Mouse (Mus musculus) stomach, embryonic 16.5 days (tissue): Measurements from ENCODE around the gene Ntn1. TPM values are rescaled to one million over a fixed set of nuclear protein-coding genes. Genes with fewer than 3 reads are reported as not detected.
A peak's percentile ranks its signal among the peaks of the same experiment; 100 is the strongest.

ENCODE experiments used
- ATAC-seq: fragments of 200-750 bp; cut with Nextera tagmentation; 2 replicates; pipeline ENCODE4 v1.8.0; 2017; ENCODE audit warnings: moderate number of reproducible peaks, moderate TSS enrichment; ENCODE audit not compliant: insufficient read depth, low FRiP score
- H3K27ac ChIP-seq: fragments of 300-500 bp; sonication (generic); 2 replicates; pipeline ENCODE4 v1.5.1; 2014; ENCODE audit warnings: low read length
- H3K27me3 ChIP-seq: fragments of 300-500 bp; sonication (generic); 2 replicates; pipeline ENCODE4 v1.6.1; 2014; ENCODE audit warnings: low read length, control low read depth, mixed read lengths; ENCODE audit not compliant: control insufficient read depth, insufficient read depth
- H3K36me3 ChIP-seq: fragments of 300-500 bp; sonication (generic); 2 replicates; pipeline ENCODE4 v1.6.1; 2014; ENCODE audit warnings: low read length; ENCODE audit not compliant: control insufficient read depth, insufficient read depth
- H3K4me1 ChIP-seq: fragments of 300-500 bp; sonication (generic); 2 replicates; pipeline ENCODE4 v1.6.1; 2014; ENCODE audit warnings: low read length, control low read depth, mixed read lengths; ENCODE audit not compliant: control insufficient read depth, insufficient read depth
- H3K4me2 ChIP-seq: fragments of 300-500 bp; sonication (generic); 2 replicates; pipeline ENCODE4 v1.6.1; 2014; ENCODE audit warnings: low read depth, low read length, mixed read lengths
- H3K4me3 ChIP-seq: fragments of 300-500 bp; sonication (generic); replicated peaks from 2 replicates; pipeline ENCODE4 v1.5.1; 2014; ENCODE audit warnings: mild to moderate bottlenecking, low read length
- H3K9ac ChIP-seq: fragments of 300-500 bp; sonication (generic); 2 replicates; pipeline ENCODE4 v1.6.1; 2014; ENCODE audit warnings: low read length
- H3K9me3 ChIP-seq: fragments of 300-500 bp; sonication (generic); replicated peaks from 2 replicates; pipeline ENCODE4 v1.6.1; 2016; ENCODE audit warnings: low read length, control low read depth; ENCODE audit not compliant: control insufficient read depth
- WGBS: fragments of 180-500 bp; shearing (Covaris S2); extraction: QIAGEN DNeasy Blood & Tissue Kit; methylation state at CpG from one replicate; pipeline ENCODE4 v1.1.7; 2014; 5-methylcytosine and 5-hydroxymethylcytosine counted together
- polyA plus RNA-seq: library from polyadenylated mRNA; unstranded; fragments of >200 nt; fragmentation: Nextera tagmentation; extraction: Ambion mirVana; gene quantifications from 2 replicates; pipeline ENCODE4 v1.2.1, GENCODE M21; 2015

The Ntn1 gene
- polyA plus RNA-seq, 1 experiment from 2014 or later: 13.5 TPM

DNA sequence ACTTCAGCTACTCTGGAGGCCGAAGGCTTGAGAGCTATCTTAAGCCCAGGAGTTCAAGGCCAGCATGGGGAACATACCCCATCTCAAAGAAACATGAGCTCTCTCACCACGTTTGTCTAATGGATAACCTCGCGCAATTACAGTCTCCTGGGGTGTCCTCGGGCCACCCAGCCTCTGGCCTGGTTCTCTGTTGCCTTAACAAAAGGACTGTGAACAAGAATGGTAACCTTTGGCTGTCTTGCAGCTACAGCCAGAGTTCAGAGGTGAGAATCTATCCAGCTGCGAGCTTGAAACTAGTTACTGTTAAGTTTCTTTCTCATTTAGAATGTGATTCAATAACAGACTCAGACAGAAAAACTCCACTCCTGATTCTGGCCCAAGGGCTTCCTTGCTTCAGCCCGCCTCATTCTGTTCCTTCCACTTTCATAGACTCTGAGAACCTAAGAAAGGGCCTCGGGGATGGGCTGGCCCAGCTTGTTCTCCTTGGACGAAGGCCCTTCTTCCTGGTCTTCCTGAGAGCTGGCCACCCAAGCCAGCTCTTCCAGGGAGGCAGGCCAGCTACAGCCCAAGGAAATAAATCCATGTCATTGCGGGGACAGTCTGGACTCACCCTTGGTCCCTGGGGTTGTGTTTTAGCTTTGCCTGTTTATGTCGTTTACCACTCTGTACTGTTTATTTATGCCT lies 12.5 kb downstream of the Ntn1 start:
- WGBS: 63% methylated on average over 11 of the region's 11 CpGs
- peaks cover 16% of the 10 kb centered on the region for H3K4me1 ChIP-seq

DNA sequence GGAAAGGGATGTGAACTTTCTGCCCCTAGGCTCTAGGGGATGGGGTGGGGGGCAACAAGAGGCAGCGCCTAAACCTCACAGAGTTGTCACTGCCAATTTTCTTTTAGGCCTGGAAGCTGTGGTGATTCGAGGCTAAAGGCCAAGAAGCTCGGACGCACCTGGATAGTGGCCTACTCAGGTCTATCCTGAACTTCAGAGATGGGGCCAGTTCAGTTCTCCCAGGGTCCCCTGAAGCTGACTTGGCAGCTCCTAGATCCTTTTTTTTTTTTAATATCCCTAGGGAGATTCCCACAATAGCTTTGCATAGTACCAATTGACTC lies 13.2 kb downstream of the Ntn1 start:
- 55% methylated on average over 4 of the region's 4 CpGs for WGBS
- Histone ChIP-seq H3K9ac (peak overlapping the region; percentile 75), H3K27me3 (peaks cover 32% of the 10 kb centered on the region), H3K36me3 (no peaks in the 10 kb centered on the region), H3K4me1 (peaks cover 16% of the 10 kb centered on the region), H3K4me3 (peak overlapping the region; percentile 64), H3K4me2 (peak overlapping the region; percentile 81), H3K9me3 (no peaks in the 10 kb centered on the region), H3K27ac (peak overlapping the region; percentile 73)
- no peak for ATAC-seq

More for the DNA sequence above, 12.5 kb downstream of the Ntn1 start:
- Histone ChIP-seq H3K36me3 (no peaks in the 10 kb centered on the region), H3K9ac (no peak overlapping the region), H3K4me2 (no peak overlapping the region), H3K4me3 (no peak overlapping the region), H3K27me3 (peaks cover 32% of the 10 kb centered on the region), H3K9me3 (no peaks in the 10 kb centered on the region), H3K27ac (no peak overlapping the region)
- ATAC-seq: no peak

DNA sequence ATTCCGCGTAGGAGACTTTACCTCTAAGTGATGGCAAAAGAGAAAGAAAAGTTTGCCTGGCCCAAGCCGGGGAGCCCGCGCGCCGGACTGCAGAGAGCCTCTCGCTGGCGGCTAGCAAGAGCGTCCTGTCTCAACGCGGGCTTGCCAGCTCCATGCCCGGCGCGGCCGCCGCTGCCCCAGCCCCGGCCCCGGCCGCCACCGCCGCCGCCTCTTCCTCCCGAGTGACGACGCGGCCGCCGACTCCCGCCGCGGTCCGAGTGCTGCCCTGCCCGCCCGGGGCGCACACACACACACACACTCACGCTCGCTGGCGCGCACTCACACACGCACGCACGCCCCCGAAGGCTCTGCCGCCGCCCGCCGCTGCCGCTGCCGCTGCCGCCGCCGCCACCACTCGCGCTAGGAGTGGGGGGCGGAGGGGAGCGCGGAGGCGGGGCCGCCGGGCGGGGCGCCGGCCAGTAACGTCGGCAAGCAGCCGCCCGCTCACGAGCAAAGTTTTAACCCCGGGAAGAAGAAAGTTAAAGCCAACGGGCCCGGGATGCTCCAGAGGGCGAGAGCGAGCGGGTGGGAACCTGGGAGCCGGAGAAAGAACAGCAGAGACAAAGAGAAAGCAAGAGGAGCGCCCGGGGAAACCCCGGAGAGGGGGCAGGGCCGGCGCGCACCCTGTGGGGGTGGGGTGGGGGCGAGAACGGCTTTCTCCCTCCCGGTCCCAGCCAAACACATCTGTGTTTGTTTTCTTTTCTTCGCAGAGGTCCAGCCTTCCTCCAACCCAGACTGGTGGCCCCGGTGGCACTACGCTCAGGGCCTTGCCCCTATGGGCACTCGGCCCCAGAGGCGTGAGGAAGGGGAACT lies 13.8 kb downstream of the Ntn1 start:
- peaks cover 29% of the 10 kb centered on the region for H3K27me3 ChIP-seq
- peak overlapping the region; percentile 81 for H3K4me2 ChIP-seq
- peak; percentile 77 for ATAC-seq
- peak overlapping the region; percentile 75 for H3K9ac ChIP-seq
- H3K4me3 ChIP-seq: peak overlapping the region; percentile 64
- no peaks in the 10 kb centered on the region for H3K9me3 ChIP-seq
- no peaks in the 10 kb centered on the region for H3K36me3 ChIP-seq
- peak overlapping the region; percentile 73 for H3K27ac ChIP-seq
- H3K4me1 ChIP-seq: peaks cover 19% of the 10 kb centered on the region
- WGBS: 2% methylated on average over 68 of the region's 90 CpGs

DNA sequence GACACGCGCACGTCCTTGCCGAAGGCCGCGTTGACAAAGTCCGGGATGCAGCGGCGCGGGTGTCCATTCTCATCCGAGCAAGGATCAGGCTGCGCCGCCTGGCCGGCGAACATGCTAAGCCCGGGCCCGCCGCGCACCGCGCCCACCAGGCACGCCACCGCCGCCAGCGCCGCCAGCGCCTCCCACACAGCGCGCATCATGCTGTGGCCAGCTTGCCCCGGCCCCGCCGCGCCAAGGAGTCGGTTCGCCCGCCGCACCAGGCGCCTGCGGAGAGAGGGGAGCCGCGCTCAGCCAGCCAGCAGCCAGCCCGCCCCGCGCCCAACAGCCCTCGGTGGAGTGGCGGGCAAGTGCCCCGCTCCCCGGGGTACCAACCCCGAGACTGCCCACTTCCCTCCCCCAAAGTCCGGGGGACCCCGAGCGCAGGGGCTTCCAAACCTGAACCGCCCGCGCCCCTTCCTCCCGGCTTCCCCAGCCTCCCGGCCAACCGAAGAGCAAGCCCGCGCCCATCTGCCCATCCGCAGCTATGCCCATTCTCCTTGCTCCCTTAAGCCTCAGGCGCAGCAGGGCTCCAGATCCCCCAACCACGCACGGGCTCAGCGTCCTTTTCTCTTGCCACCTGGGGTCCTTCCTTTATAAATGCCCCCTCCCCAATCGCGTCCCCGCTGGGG lies 14.6 kb downstream of the Ntn1 start:
- Histone ChIP-seq H3K27ac (peak overlapping the region; percentile 73), H3K4me1 (peaks cover 21% of the 10 kb centered on the region), H3K27me3 (peaks cover 21% of the 10 kb centered on the region), H3K9ac (peak overlapping the region; percentile 75), H3K36me3 (no peaks in the 10 kb centered on the region), H3K9me3 (no peaks in the 10 kb centered on the region), H3K4me2 (peak overlapping the region; percentile 81), H3K4me3 (peak overlapping the region; percentile 64)
- under 1% methylated on average over 68 of the region's 68 CpGs for WGBS
- no peak; the same call in 1 of the 2 replicates for ATAC-seq

DNA sequence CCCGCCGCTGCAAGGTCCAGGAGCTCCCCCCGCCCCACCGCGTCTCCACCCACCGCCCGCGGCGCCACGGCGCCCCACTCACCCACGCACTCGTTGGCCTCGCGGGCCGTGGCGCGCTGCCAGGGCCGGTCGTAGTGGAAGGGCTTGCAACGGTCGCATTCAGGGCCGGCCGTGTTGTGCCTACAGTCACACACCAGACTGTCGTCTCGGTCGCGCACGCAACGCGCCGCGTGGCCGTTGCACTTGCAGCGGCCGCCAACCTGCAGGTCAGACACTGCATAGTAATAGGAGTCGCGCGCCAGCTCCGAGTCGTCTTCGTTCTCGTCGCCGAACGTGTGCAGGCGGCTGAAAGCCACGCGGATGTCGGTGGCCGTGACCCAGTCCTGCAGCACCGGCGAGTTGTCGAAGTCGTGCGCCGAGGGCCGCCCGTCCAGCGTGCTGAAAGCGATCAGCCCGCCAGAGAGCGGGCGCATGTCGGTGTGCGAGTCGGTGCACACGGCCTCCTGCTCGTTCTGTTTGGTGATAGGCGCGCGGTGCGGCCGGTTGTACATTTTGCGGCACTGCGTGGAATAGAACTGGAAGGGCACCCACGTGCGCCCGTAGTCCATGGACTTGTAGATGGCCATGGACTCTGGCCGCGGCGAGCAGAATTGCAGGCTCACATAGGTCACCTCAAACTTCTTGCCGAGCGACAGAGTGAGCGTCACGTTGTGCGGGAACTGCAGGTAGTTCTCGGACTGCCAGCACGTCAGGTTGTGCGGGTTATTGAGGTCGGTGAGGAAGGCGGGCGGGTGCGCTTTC lies 15.4 kb downstream of the Ntn1 start:
- peak overlapping the region; percentile 75 for H3K9ac ChIP-seq
- H3K36me3 ChIP-seq: no peaks in the 10 kb centered on the region
- no peaks in the 10 kb centered on the region for H3K9me3 ChIP-seq
- peaks cover 14% of the 10 kb centered on the region for H3K27me3 ChIP-seq
- peak overlapping the region; percentile 81 for H3K4me2 ChIP-seq
- peak; percentile 15; the same call in 1 of the 2 replicates for ATAC-seq
- under 1% methylated on average over 94 of the region's 94 CpGs for WGBS
- peak overlapping the region; percentile 64 for H3K4me3 ChIP-seq
- peaks cover 21% of the 10 kb centered on the region for H3K4me1 ChIP-seq
- H3K27ac ChIP-seq: no peak overlapping the region

DNA sequence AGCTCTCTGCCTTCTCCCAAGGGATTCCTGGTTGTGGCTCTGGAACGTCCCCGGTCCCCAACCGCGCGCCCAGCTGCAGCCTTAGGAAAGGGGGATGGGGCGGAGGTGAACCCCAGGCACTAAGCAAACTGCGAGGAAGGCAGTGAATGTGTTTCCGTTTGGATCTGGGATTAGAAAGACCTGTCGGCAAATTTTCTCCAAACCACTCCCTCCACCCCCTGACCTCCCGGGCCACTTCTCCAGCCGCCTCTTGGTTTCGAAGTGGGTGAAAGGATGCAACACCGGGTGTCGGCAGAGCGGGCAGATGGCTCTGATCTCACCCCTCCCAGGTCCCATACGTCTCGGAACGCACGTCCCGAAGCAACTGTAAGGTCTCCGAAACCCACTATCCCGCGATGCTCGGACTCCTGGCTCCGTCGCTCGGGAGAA lies 16.0 kb downstream of the Ntn1 start:
- Histone ChIP-seq H3K9ac (peak overlapping the region; percentile 75), H3K27ac (no peak overlapping the region), H3K4me1 (peaks cover 24% of the 10 kb centered on the region), H3K9me3 (no peaks in the 10 kb centered on the region), H3K36me3 (no peaks in the 10 kb centered on the region), H3K4me2 (peak overlapping the region; percentile 81), H3K27me3 (peaks cover 12% of the 10 kb centered on the region), H3K4me3 (peak overlapping the region; percentile 64)
- no peak for ATAC-seq
- WGBS: 6% methylated on average over 27 of the region's 27 CpGs

DNA sequence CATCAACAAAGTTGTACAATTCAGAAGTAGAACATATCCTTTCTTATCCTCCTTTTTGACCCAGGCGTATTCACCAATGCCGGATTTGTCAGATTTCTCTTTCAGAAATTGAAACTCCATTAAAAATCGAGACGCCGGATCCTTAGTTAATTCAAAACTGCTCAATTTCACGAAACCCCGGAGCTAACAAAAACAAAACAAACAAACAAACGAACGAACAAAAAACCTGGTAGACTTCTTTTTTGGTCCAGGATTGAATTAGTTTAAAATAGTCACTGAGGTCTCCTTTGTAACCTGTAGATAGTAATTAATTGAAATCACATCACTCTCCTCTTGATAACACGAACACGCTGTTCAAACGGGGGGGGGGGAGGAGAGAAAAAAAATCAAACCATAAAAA lies 16.5 kb downstream of the Ntn1 start:
- Histone ChIP-seq H3K36me3 (no peaks in the 10 kb centered on the region), H3K4me3 (peak overlapping the region; percentile 64), H3K9ac (peak overlapping the region; percentile 75; the same call in 1 of the 2 replicates), H3K4me1 (peaks cover 29% of the 10 kb centered on the region), H3K27me3 (peaks cover 10% of the 10 kb centered on the region), H3K4me2 (peak overlapping the region; percentile 81), H3K27ac (no peak overlapping the region), H3K9me3 (no peaks in the 10 kb centered on the region)
- 30% methylated on average over 12 of the region's 12 CpGs for WGBS
- no peak for ATAC-seq

DNA sequence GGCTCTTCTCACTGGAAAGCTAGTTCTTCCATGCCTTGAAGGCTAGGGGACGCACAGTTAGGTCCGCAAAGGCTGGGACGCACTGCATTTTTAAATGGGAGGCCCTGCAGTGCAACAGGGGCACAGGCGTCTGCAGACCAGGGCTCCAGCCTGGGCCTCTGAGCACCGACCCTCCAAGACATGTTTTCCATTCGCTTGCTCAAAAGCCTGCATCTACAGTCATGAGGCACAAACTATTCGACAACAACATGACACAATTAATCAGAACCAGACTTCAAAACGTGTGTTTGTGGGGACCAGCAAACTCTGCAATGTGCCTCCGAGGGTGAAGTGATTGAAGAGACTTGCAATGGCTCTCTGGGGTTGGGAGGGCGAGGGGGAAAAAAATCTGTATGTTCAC lies 17.1 kb downstream of the Ntn1 start:
- Histone ChIP-seq H3K4me2 (peak overlapping the region; percentile 81), H3K9me3 (no peaks in the 10 kb centered on the region), H3K36me3 (no peaks in the 10 kb centered on the region), H3K9ac (no peak overlapping the region), H3K4me3 (peak overlapping the region; percentile 64), H3K27me3 (peaks cover 10% of the 10 kb centered on the region), H3K4me1 (peaks cover 35% of the 10 kb centered on the region), H3K27ac (no peak overlapping the region)
- no peak for ATAC-seq
- WGBS: 45% methylated on average over 10 of the region's 10 CpGs
